Mouse (Mus musculus) CH12.LX (cell line): ENCODE measurements at regions not wholly inside any gene's neighbourhood (a gene's known extent, or its start where the extent isn't known, plus 50 kb on each side); places are given as distances from the start of the nearest gene placed in this dataset.

ENCODE experiments used
- CTCF ChIP-seq, 2 experiments: IDR thresholded peaks in 1 of 2; conservative IDR thresholded peaks in 1 of 2; 2 replicates each; pipeline ENCODE4 v1.5.1; 2011 to 2012; ENCODE audit warnings: low read depth in 2 of 2, low read length in 2 of 2, improper control_type of control experiment in 1 of 2, inconsistent platforms in 1 of 2, mild to moderate bottlenecking in 1 of 2, moderate library complexity in 1 of 2
- GABPA ChIP-seq: IDR thresholded peaks from 2 replicates; pipeline ENCODE4 v1.6.1; 2012; ENCODE audit warnings: low read depth, low read length, improper control_type of control experiment, inconsistent platforms; ENCODE audit not compliant: insufficient replicate concordance
- HCFC1 ChIP-seq: IDR thresholded peaks from 2 replicates; pipeline ENCODE4 v1.6.1; 2012; ENCODE audit warnings: low read depth, mild to moderate bottlenecking, inconsistent platforms, low read length, improper control_type of control experiment
- JUND ChIP-seq: conservative IDR thresholded peaks from 2 replicates; pipeline ENCODE4 v1.6.1; 2011; ENCODE audit warnings: low read depth, low read length, improper control_type of control experiment
- POLR2A ChIP-seq: IDR thresholded peaks from 2 replicates; pipeline ENCODE4 v1.6.1; 2011; ENCODE audit warnings: low read depth, mild to moderate bottlenecking, improper control_type of control experiment, low read length
- RAD21 ChIP-seq: IDR thresholded peaks from 2 replicates; pipeline ENCODE4 v1.6.1; 2011; ENCODE audit warnings: low read depth, mild to moderate bottlenecking, low read length, improper control_type of control experiment, moderate library complexity
- RCOR1 ChIP-seq: conservative IDR thresholded peaks from 2 replicates; pipeline ENCODE4 v1.6.1; 2012; ENCODE audit warnings: low read depth, mild to moderate bottlenecking, inconsistent platforms, low read length, improper control_type of control experiment

GRCm38 (mm10) chr4:93873271-93873670 lies 538.0 kb upstream of the Tusc1 start:
- TF ChIP-seq POLR2A = no peak
- no peak for TF ChIP-seq GABPA
- TF ChIP-seq RAD21 = no peak
- TF ChIP-seq CTCF (conservative IDR thresholded peaks at IDR 0.05 in 1 of 2, IDR thresholded peaks at IDR 0.05 in 1 of 2; ENCODE audit: low read depth in 2 of 2, low read length in 2 of 2) = no peak
- no peak for TF ChIP-seq HCFC1
- no peak for TF ChIP-seq RCOR1
- TF ChIP-seq JUND = no peak
